Mouse (Mus musculus) kidney, adult 2 months (tissue): Measurements from ENCODE around the gene Krt82. TPM values are rescaled to one million over a fixed set of nuclear protein-coding genes. Genes with fewer than 3 reads are reported as not detected.
"Not testable (repeated sequence)": the region's sequence is repeated elsewhere in the genome, so short reads cannot be mapped to it uniquely, and the experiment has no call there.

Experiments
- DNase-seq: peaks from one replicate; pipeline ENCODE4 v3.0.0; 2021
- H3K27ac ChIP-seq: fragments of 200-500 bp; 2 replicates; pipeline ENCODE4 v1.5.1; 2012; ENCODE audit warnings: low read depth, low read length, control low read depth, inconsistent platforms; ENCODE audit not compliant: insufficient read depth
- H3K27me3 ChIP-seq: fragments of 200-500 bp; replicated peaks from 2 replicates; pipeline ENCODE4 v1.6.1; 2012; ENCODE audit warnings: mild to moderate bottlenecking, moderate library complexity, low read length, inconsistent platforms; ENCODE audit not compliant: control insufficient read depth, insufficient read depth
- H3K36me3 ChIP-seq: fragments of 200-500 bp; 2 replicates; pipeline ENCODE4 v1.6.1; 2012; ENCODE audit warnings: mild to moderate bottlenecking, moderate library complexity, low read length, inconsistent platforms; ENCODE audit not compliant: control insufficient read depth, insufficient read depth
- H3K4me1 ChIP-seq: fragments of 200-500 bp; 2 replicates; pipeline ENCODE4 v1.6.1; 2011; ENCODE audit warnings: low read length; ENCODE audit not compliant: control insufficient read depth, insufficient read depth
- H3K4me3 ChIP-seq: fragments of 200-500 bp; 2 replicates; pipeline ENCODE4 v1.5.1; 2011; ENCODE audit warnings: mild to moderate bottlenecking, low read depth, low read length, control low read depth; ENCODE audit not compliant: insufficient read depth
- CTCF ChIP-seq: fragments of 200-500 bp; conservative IDR thresholded peaks from 2 replicates; pipeline ENCODE4 v1.5.1; 2011; ENCODE audit warnings: low read depth, mild to moderate bottlenecking, control low read depth, low read length, moderate library complexity, mixed read lengths; ENCODE audit not compliant: insufficient read depth, insufficient read length
- POLR2A ChIP-seq: fragments of 200-500 bp; IDR thresholded peaks from one replicate; pipeline ENCODE4 v1.6.1; 2011; ENCODE audit warnings: low read depth, low read length, control low read depth
- WGBS: fragments of 180-500 bp; shearing (Covaris S2); methylation state at CpG from one replicate; pipeline ENCODE4 v1.1.7; 2018; 5-methylcytosine and 5-hydroxymethylcytosine counted together
- polyA plus RNA-seq: library from polyadenylated mRNA; depleted of rRNA; stranded (reverse); fragments of >200 nt; gene quantifications from 2 replicates; pipeline ENCODE4 v1.2.3, GENCODE M21; 2012

The Krt82 gene
- polyA plus RNA-seq, 1 experiment, result not detected

- DNase-seq, result no peak
- Histone ChIP-seq H3K4me3 (no peak overlapping the region), H3K27me3 (no peaks in the 10 kb centered on the region), H3K27ac (no peak overlapping the region), H3K4me1 (no peaks in the 10 kb centered on the region), H3K36me3 (no peaks in the 10 kb centered on the region)
- TF ChIP-seq CTCF (no peak; the same call in 1 of the 2 replicates), POLR2A (no peak)
- WGBS, result 62% methylated on average over 9 of the region's 9 CpGs
Measured at GRCm38 (mm10) chr15:101542543-101542942, 7.9 kb downstream of the Krt82 start.

GRCm38 (mm10) chr15:101538580-101538900 is 11.9 kb downstream of the Krt82 start:
- no peak for DNase-seq
- Histone ChIP-seq H3K4me3 (no peak overlapping the region), H3K36me3 (no peaks in the 10 kb centered on the region), H3K27ac (no peak overlapping the region), H3K27me3 (no peaks in the 10 kb centered on the region), H3K4me1 (no peaks in the 10 kb centered on the region)
- TF ChIP-seq CTCF (no peak), POLR2A (no peak)
- WGBS, result 33% methylated on average over 4 of the region's 4 CpGs

GRCm38 (mm10) chr15:101537864-101538579 is 12.4 kb downstream of the Krt82 start:
- no peaks in the 10 kb centered on the region for H3K27me3 ChIP-seq
- no peaks in the 10 kb centered on the region for H3K4me1 ChIP-seq
- H3K27ac ChIP-seq, result no peak overlapping the region
- 25% methylated on average over 7 of the region's 7 CpGs for WGBS
- TF ChIP-seq CTCF, result no peak; the same call in 1 of the 2 replicates
- no peak for TF ChIP-seq POLR2A
- no peak for DNase-seq
- no peaks in the 10 kb centered on the region for H3K36me3 ChIP-seq
- no peak overlapping the region for H3K4me3 ChIP-seq

GRCm38 (mm10) chr15:101536054-101536850 is 14.2 kb downstream of the Krt82 start:
- 30% methylated on average over 9 of the region's 9 CpGs for WGBS
- Histone ChIP-seq H3K27me3 (no peaks in the 10 kb centered on the region), H3K4me1 (no peaks in the 10 kb centered on the region), H3K4me3 (no peak overlapping the region), H3K36me3 (no peaks in the 10 kb centered on the region), H3K27ac (no peak overlapping the region)
- TF ChIP-seq CTCF, result no peak
- TF ChIP-seq POLR2A, result no peak
- no peak for DNase-seq

- TF ChIP-seq CTCF (no peak), POLR2A (no peak)
- no peak for DNase-seq
- H3K27me3 ChIP-seq, result no peaks in the 10 kb centered on the region
- H3K4me3 ChIP-seq, result no peak within 1 kb of the TSS
- no peaks in the 10 kb centered on the region for H3K4me1 ChIP-seq
- no peaks in the 10 kb centered on the region for H3K36me3 ChIP-seq
- 72% methylated on average over 7 of the region's 7 CpGs for WGBS
- H3K27ac ChIP-seq, result no peak within 1 kb of the TSS
Measured at GRCm38 (mm10) chr15:101532720-101533119, 17.7 kb downstream of the Krt82 start, which contains the start of gene Krt84. TSS of gene Krt84 (minus strand) at chr15:101532820.

- no peaks in the 10 kb centered on the region for H3K27me3 ChIP-seq
- no peaks in the 10 kb centered on the region for H3K36me3 ChIP-seq
- 52% methylated on average over 4 of the region's 4 CpGs for WGBS
- DNase-seq, result peak; percentile 73
- no peak overlapping the region for H3K4me3 ChIP-seq
- H3K27ac ChIP-seq, result no peak overlapping the region
- 0 out of 2 replicates have a peak, but pooled peaks cover 3% of the 10 kb centered on the region for H3K4me1 ChIP-seq
- no peak for TF ChIP-seq CTCF
- TF ChIP-seq POLR2A, result no peak
Measured at GRCm38 (mm10) chr15:101522556-101523232, 27.8 kb downstream of the Krt82 start.

- no peak overlapping the region for H3K4me3 ChIP-seq
- DNase-seq, result peak; percentile 75
- no peaks in the 10 kb centered on the region for H3K27me3 ChIP-seq
- H3K4me1 ChIP-seq, result 0 out of 2 replicates have a peak, but pooled peaks cover 3% of the 10 kb centered on the region
- 8% methylated on average over 2 of the region's 2 CpGs for WGBS
- TF ChIP-seq POLR2A (no peak), CTCF (peak; percentile 93)
- no peak overlapping the region for H3K27ac ChIP-seq
- no peaks in the 10 kb centered on the region for H3K36me3 ChIP-seq
Measured at GRCm38 (mm10) chr15:101519792-101520191, 30.7 kb downstream of the Krt82 start.

GRCm38 (mm10) chr15:101517161-101517560 is 33.3 kb downstream of the Krt82 start, which contains the start of gene Gm49425:
TSS of gene Gm49425 (minus strand) at chr15:101517261.
- not testable (repeated sequence) for H3K4me1 ChIP-seq, H3K4me3 ChIP-seq, H3K36me3 ChIP-seq, DNase-seq, H3K27ac ChIP-seq, H3K27me3 ChIP-seq
- 75% methylated on average over 2 of the region's 2 CpGs for WGBS
